Mouse (Mus musculus) layer of hippocampus, postnatal 10 days (tissue): ENCODE data around the gene Abtb2. TPM values are rescaled to one million over a fixed set of nuclear protein-coding genes. Genes with fewer than 3 reads are reported as not detected.
"Not testable (repeated sequence)": the region's sequence is repeated elsewhere in the genome, so short reads cannot be mapped to it uniquely, and the experiment has no call there.

Experiments used
- DNase-seq, 2 experiments: peaks; one replicate each; pipeline ENCODE4 v3.0.0; 2021; ENCODE audit warnings: low spot score in 2 of 2
- long read RNA-seq: library from polyadenylated mRNA; stranded (forward); transcript quantifications from one replicate; pipeline ENCODE4 v2.0.0, GENCODE M21; 2023
- total RNA-seq, 2 experiments: library from RNA; stranded (reverse); gene quantifications; 2 replicates each; pipeline ENCODE4 v1.2.3; 2021

Gene Abtb2
- 10 to 100 TPM; 13.8 to 14.4 TPM for total RNA-seq
- long read RNA-seq, partial matches to known transcripts = 7 of 16 reads
- long read RNA-seq, other reads (novel, unspliced or antisense) = 9 of 16 reads

DNA sequence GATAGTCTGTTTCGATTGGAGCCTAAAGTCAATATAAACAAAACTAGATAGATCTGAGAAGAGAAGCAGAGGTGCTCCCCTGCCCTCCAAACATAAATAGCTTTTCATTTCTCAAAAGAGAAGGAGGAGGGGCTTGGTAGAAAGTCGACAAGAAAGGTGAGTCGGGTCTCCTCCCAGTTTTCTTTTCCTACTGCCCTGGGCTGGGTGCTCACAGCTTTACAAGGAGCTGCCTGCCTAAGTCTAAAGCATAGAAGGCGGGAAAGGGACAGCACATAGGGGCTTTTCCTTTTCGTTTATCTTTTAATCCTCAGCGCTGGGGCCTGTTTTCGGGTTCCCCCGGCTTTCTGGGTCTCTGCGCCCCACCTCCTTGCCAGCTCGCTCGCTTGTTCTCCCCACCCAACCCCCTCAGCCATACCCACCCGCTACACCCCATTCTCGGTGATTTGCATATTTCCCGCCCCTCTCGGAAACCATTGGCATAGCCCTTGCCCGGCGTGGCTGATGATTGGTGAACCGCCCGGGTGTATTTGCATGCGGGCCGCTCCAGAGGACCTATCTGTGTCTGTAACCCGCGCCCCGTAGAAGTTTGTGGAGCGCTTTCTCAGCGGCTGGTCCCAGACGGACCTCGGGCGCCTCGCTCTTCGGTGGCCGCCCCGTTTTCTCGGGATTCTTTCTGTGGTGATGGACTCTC lies at the start of gene Abtb2:
Gene Abtb2 (plus strand): TSS at position 579 of the 691 bp plus-strand sequence.
- peak; percentile 84 to 90 for DNase-seq

GRCm38 (mm10) chr2:103516472-103516871 lies 49.6 kb upstream of the Abtb2 start:
- DNase-seq = no peak

GRCm38 (mm10) chr2:103525596-103525995 lies 40.5 kb upstream of the Abtb2 start:
- DNase-seq = no peak

DNA sequence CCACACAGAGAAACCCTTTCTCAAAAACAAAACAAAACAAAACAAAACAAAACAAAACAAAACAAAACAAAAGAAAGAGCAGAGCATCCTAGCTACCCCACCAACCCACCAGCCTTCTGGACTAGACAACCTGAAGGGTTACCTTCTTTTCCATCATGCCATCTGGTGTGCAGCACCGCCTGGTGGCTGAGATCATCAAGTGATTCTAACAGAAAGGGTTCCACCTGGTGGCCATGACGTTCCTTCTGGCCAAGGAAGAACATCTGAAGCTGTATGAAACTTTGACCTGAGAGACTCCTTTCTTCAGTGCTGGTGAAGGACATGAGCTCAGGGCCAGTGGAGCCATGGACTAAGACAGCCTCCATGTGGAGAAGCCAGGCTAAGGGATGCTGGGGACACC lies 19.0 kb upstream of the Abtb2 start:
- peak; percentile 68 to 69 for DNase-seq

- not testable (repeated sequence) for DNase-seq
Observed at GRCm38 (mm10) chr2:103550301-103550700, 15.8 kb upstream of the Abtb2 start.

- no peak for DNase-seq
Observed at GRCm38 (mm10) chr2:103554041-103554440, 12.1 kb upstream of the Abtb2 start.

DNA sequence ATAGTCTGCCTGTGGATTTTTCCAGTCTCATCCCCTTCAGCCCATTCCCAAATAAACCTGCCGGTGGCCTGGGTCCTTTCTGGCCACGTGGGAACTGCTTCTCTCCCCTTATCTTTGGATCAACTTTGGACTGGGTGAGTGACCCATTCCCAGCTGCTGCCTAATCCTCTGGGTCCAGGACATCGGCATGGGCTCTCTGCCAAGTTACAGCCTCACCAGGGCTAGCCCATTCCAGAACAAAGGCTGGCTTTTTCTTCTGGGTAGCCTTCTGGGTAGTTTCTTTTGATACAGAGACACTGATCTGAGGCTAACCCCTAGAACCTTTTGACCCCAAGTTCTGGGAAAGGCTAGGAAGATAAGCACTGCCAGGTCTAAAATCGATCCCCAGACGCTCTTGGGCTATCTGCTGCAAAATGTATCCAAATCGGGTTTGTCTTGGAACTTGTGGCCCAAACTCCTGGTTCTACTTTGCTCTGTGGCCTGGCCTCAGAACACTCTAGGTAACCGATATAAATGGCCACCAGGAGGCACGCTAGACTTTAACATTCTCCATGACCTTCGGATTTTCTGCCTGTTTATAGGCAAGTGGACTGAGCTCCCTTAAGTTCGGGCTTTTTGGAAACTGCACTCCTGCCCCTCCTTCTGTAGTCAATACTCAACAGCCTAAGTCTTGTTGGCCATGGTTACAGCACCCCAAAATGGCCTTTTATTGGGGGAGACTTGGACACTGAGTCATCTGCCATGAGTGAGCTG lies 9.8 kb upstream of the Abtb2 start:
- DNase-seq = no peak

DNA sequence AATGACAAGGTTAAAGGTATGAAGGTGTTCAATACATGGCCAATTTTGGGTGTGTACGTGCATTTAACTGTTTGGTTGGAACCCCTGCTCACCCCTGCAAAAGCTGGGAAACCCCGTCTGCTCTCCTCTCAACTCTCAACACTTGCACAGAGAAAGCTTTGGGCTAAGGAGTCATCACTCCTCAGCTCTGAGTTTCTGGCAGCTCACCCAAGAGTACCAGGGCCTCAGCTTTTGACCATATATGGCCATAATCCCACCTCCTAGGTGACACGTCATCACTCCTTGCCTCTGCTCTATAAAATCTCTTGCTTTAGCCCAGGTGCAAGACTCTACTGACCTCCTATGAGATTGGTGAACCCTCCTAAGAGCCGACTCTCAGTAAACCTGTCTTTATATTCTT lies 5.2 kb upstream of the Abtb2 start:
- no peak for DNase-seq

- no peak for DNase-seq
Observed at GRCm38 (mm10) chr2:103564427-103565023, 1.6 kb upstream of the Abtb2 start.

- DNase-seq = peak; percentile 35 to 57
Observed at GRCm38 (mm10) chr2:103565171-103565591, 929 bp upstream of the Abtb2 start.

DNA sequence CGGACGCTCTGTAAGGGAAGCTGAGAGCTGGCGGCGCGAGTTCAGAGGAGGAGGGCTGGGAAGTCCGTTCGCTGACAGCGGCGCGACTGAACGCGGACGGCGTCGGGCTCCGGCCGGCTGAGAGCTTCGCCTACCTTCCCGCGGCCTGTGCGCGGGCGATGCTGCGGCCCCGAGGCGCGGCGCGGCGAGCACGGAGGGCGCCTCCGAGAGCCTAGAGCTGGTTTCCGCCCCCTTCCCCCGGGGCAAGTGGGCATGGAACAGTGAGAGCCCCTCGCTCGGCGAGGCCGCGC lies 258 bp downstream of the Abtb2 start:
- DNase-seq = no peak

DNA sequence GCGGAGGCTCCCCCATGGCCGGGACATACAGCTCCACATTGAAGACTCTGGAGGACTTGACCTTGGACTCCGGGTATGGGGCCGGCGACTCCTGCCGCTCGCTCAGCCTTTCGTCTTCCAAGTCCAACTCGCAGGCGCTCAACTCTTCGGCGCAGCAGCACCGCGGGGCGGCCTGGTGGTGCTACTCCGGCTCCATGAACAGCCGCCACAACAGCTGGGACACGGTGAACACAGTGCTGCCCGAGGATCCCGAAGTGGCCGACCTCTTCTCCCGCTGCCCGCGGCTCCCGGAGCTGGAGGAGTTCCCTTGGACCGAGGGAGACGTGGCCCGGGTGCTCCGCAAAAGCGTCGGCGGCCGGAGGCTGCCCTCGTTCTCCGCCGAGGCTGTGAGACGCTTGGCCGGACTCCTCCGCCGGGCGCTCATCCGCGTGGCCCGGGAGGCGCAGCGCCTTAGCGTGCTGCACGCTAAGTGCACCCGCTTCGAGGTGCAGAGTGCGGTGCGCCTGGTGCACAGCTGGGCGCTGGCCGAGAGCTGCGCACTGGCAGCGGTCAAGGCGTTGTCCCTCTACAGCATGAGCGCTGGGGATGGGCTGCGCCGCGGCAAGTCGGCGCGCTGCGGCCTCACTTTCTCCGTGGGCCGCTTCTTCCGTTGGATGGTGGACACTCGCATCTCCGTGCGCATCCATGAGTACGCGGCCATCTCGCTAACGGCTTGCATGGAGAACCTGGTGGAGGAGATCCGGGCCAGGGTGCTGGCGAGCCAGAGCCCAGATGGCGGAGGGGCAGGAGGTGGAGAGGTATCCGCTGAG lies 807 bp downstream of the Abtb2 start:
- peak; percentile 49 to 59 for DNase-seq

- DNase-seq = peak in 1 of 2 experiments; percentile 30
Observed at GRCm38 (mm10) chr2:103568161-103568560, 2.1 kb downstream of the Abtb2 start.

GRCm38 (mm10) chr2:103569716-103570115 lies 3.6 kb downstream of the Abtb2 start:
- no peak for DNase-seq

- no peak for DNase-seq
Observed at GRCm38 (mm10) chr2:103572354-103572753, 6.2 kb downstream of the Abtb2 start.

GRCm38 (mm10) chr2:103576371-103576770 lies 10.3 kb downstream of the Abtb2 start:
- DNase-seq = no peak

- no peak for DNase-seq
Observed at GRCm38 (mm10) chr2:103577752-103578662, 11.9 kb downstream of the Abtb2 start.

DNA sequence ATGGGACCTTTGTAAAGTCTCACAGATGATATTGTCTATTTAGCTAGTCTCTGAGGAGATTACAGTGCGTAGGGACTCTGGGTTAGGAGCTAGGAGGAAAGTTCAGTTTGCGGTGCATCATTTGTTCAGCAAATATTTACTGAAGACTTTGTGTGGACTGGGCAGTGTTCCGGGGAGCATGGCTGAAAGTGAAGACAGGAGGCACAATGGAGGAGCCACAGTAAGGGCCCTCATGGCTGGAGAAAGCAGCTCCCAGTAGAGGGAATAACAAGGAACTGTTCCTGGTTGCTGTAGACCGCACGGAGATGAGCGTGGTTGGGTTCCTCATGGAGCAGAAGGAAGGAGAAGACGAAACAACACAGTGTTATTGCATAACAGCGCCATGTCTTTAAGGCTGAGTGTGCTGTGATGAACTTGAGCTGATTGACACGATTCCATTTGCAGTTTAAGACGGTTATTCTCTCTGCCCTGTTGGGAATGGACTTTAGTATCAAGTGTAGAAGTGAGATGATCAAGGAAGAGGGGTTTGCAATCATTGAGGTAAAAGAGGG lies 12.6 kb downstream of the Abtb2 start:
- DNase-seq = no peak

- DNase-seq = no peak
Observed at GRCm38 (mm10) chr2:103580756-103581155, 14.6 kb downstream of the Abtb2 start.

- DNase-seq = no peak
Observed at GRCm38 (mm10) chr2:103581369-103581897, 15.3 kb downstream of the Abtb2 start.
